9 mouse cellular contexts compared by ENCODE assay signal in the genomic region with DNA sequence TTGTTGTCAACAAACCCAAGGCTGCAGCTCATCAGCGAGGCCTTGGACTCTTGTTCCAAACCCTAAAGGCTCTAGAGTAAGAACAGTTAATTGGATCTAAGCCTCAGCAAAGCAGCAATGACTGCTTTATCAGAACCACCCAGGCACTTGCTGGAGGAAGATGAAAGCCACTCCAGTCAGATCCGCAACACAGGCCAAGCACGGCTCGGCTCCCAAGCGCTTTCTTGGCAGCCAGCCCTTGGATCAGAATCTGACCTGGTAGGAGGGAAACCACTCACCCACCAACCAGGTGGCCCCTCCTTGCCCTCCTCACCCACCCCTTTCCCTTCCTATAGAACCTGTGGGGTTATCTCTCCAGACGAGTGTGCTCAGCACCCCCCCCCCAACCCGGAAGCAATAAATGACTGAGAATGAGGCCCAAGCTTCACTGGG. TPM values are rescaled to one million over a fixed set of nuclear protein-coding genes. Genes with fewer than 3 reads are reported as not detected.
DNase-seq lines count a peak whose midpoint lies in the region; ATAC-seq and TF ChIP-seq lines count a peak whose summit lies in the region.
"Had no signal": no experiment of that assay in that cellular context is flagged by ENCODE, and none has a peak within 500 bp of the region (broad histone marks: within the 10 kb centered on the region; RNA-seq: fewer than 3 reads in every experiment).

No protein-coding gene starts in this region.

- intact Hi-C loops in left cerebral cortex, postnatal 4 days (cut with DNase I), result no loop called here
- intact Hi-C loops in left cerebral cortex, adult 2 months (cut with DNase I), result no loop called here

- no peaks in the 10 kb centered on the region for H3K27me3 ChIP-seq in stomach, postnatal 0 days (ENCODE audit: control insufficient read depth, insufficient read depth, low read length)

- H3K4me3 ChIP-seq in left cerebral cortex, adult 2 months, result no peak overlapping the region
- no peak overlapping the region for H3K4me3 ChIP-seq in embryonic fibroblast, embryonic 13.5 days (ENCODE audit: insufficient read depth, low read length)
- no peak overlapping the region for H3K4me3 ChIP-seq in stomach, postnatal 0 days (ENCODE audit: low read depth, low read length)

- no peak overlapping the region for H3K27ac ChIP-seq in left cerebral cortex, adult 2 months
- H3K27ac ChIP-seq in embryonic fibroblast, embryonic 13.5 days (ENCODE audit: insufficient read depth, low read length), result peak overlapping the region; percentile 30; the same call in 1 of the 2 replicates
- H3K27ac ChIP-seq in stomach, postnatal 0 days (replicated peaks), result peak overlapping the region; percentile 82

- peak; percentile 47 for DNase-seq in left cerebral cortex, postnatal 4 days
- DNase-seq in left cerebral cortex, adult 2 months (ENCODE audit: extremely low spot score in 1 of 2, low spot score in 2 of 2), result no peak
- DNase-seq in kidney, postnatal 10 days, result peak; percentile 78
- DNase-seq in stomach, postnatal 0 days (ENCODE audit: low spot score), result peak; percentile 77
- DNase-seq in layer of hippocampus, adult 18-20 months (ENCODE audit: low spot score in 2 of 2), result no peak
- DNase-seq in spleen, postnatal 4 days (ENCODE audit: low spot score in 2 of 2), result no peak
- no peak for DNase-seq in retina, embryonic 14.5 days (ENCODE audit: low spot score)

- TF ChIP-seq EP300 in stomach, postnatal 0 days (optimal IDR thresholded peaks at IDR 0.05), result no peak

- WGBS in stomach, postnatal 0 days, result 38% methylated on average over 6 of the region's 7 CpGs

- no peaks in the 10 kb centered on the region for H3K9me3 ChIP-seq in stomach, postnatal 0 days (ENCODE audit: control insufficient read depth, low read length)

- no peak for TF ChIP-seq CTCF in left cerebral cortex, adult 2 months (IDR thresholded peaks at IDR 0.05)
- no peak for TF ChIP-seq CTCF in embryonic fibroblast, embryonic 13.5 days (IDR thresholded peaks at IDR 0.05; ENCODE audit: borderline replicate concordance, insufficient read depth, low read length)
- TF ChIP-seq CTCF in stomach, postnatal 0 days (IDR thresholded peaks at IDR 0.05; ENCODE audit: low read depth), result no peak

- TF ChIP-seq POLR2A in embryonic fibroblast, embryonic 13.5 days (IDR thresholded peaks at IDR 0.05; ENCODE audit: low read depth, low read length), result no peak

- peak; percentile 53 for ATAC-seq in stomach, postnatal 0 days (ENCODE audit: low FRiP score, low TSS enrichment)

- H3K4me1 ChIP-seq in embryonic fibroblast, embryonic 13.5 days (ENCODE audit: control insufficient read depth, insufficient read depth, low read length), result peaks cover 4% of the 10 kb centered on the region
- peaks cover 3% of the 10 kb centered on the region; the same call in 1 of the 2 replicates for H3K4me1 ChIP-seq in stomach, postnatal 0 days (replicated peaks; ENCODE audit: control insufficient read depth, insufficient read depth)

- H3K4me2 ChIP-seq in stomach, postnatal 0 days (replicated peaks; ENCODE audit: low read depth), result no peak overlapping the region

- H3K9ac ChIP-seq in stomach, postnatal 0 days (ENCODE audit: low read length), result no peak overlapping the region

- no peaks in the 10 kb centered on the region for H3K36me3 ChIP-seq in stomach, postnatal 0 days (ENCODE audit: control insufficient read depth, insufficient read depth, low read length)

RNA-seq across cellular contexts. Expression of a gene that starts 21.7 kb away (rescaled TPM):
- total RNA-seq in left cerebral cortex, postnatal 4 days (2021), result 10 to 100 TPM; 81.2 to 85.8 TPM
- total RNA-seq in left cerebral cortex, adult 2 months (2021), result 10 to 100 TPM; 96.8 to 98.7 TPM
- 111 and 131 TPM in 2 replicates for polyA plus RNA-seq in embryonic fibroblast, embryonic 13.5 days (2011; ENCODE audit: insufficient read length, low read depth, missing spikeins)
- polyA plus RNA-seq in stomach, postnatal 0 days (2015; fragmentation: Nextera tagmentation; extraction: Ambion mirVana), result 197 and 213 TPM in 2 replicates
- total RNA-seq in layer of hippocampus, adult 18-20 months (2021), result 10 to 100 TPM; 84.0 to 95.1 TPM

RNA-seq across cellular contexts. Expression of a gene that starts 46.2 kb away (rescaled TPM):
- not detected for total RNA-seq in left cerebral cortex, postnatal 4 days (2021)
- under 1 TPM; 0.38 to 0.77 TPM for total RNA-seq in left cerebral cortex, adult 2 months (2021)
- polyA plus RNA-seq in embryonic fibroblast, embryonic 13.5 days (2011; ENCODE audit: insufficient read length, low read depth, missing spikeins), result not detected in 2 replicates
- polyA plus RNA-seq in stomach, postnatal 0 days (2015; fragmentation: Nextera tagmentation; extraction: Ambion mirVana), result not detected in 2 replicates
- total RNA-seq in layer of hippocampus, adult 18-20 months (2021), result not detected
- polyA plus RNA-seq: large intestine, adult 2 months had no signal

Comparison
In these comparisons a context has a peak if more than half of its experiments do, and no peak if none do; other contexts are left out.
1. DNase-seq: peak in left cerebral cortex, postnatal 4 days (single experiment), kidney, postnatal 10 days (single experiment) and stomach, postnatal 0 days (single experiment); none in left cerebral cortex, adult 2 months (0 of 2), layer of hippocampus, adult 18-20 months (0 of 2), spleen, postnatal 4 days (0 of 2) and retina, embryonic 14.5 days (single experiment).